Mouse (Mus musculus) heart, postnatal 0 days (tissue): ENCODE measurements around the gene Tet2.

Experiments used
- CTCF ChIP-seq: IDR thresholded peaks from 2 replicates; pipeline ENCODE4 v1.5.1; 2016; ENCODE audit warnings: antibody characterized with exemption, control low read depth, low read depth
- EP300 ChIP-seq: IDR thresholded peaks from 2 replicates; pipeline ENCODE4 v1.6.1; 2016; ENCODE audit warnings: antibody characterized with exemption, low read depth

DNA sequence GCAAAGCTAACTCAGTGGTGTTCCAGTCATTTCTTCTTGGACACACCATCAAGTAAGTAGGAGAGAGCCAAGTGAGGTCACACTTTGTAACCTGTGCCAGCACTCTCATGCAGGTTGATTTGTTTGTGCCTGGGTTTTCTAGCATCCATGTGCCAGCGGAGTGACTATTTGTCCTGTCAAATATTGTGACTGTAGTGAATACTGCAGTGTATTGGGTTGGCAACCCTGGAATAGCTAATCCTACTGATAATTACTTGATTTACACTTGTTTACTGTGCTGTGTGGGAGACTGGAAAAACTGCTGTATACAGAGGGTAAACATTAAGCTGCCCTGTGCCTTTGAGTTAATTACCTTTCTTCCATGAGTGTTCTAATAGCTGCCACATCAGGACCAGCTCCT is 62.1 kb downstream of the Tet2 start:
- TF ChIP-seq CTCF (no peak), EP300 (no peak)
